Mouse (Mus musculus) CH12.LX (cell line): ENCODE data around the gene Ddo. TPM values are rescaled to one million over a fixed set of nuclear protein-coding genes. Genes with fewer than 3 reads are reported as not detected.

Source experiments
- DNase-seq: peaks from one replicate; pipeline ENCODE4 v3.0.0-alpha.2; 2013; ENCODE audit errors: extremely low read depth
- H3K27ac ChIP-seq: 2 replicates; pipeline ENCODE4 v1.5.1; 2012; ENCODE audit warnings: low read depth, mild to moderate bottlenecking, control low read depth, moderate library complexity; ENCODE audit not compliant: insufficient read depth
- H3K27me3 ChIP-seq: replicated peaks from 2 replicates; pipeline ENCODE3; 2012; ENCODE audit warnings: inconsistent platforms
- H3K36me3 ChIP-seq, 2 experiments: replicated peaks in 1 of 2; 2 replicates each; pipeline versions ENCODE3 to v1.6.1; 2012; ENCODE audit warnings: inconsistent platforms in 1 of 2, low read length in 1 of 2, mild to moderate bottlenecking in 1 of 2, mixed read lengths in 1 of 2, moderate library complexity in 1 of 2; ENCODE audit not compliant: control insufficient read depth in 1 of 2, insufficient read depth in 1 of 2
- H3K4me1 ChIP-seq, 2 experiments: 2 replicates each; pipeline ENCODE4 v1.6.1; 2012; ENCODE audit warnings: inconsistent platforms in 1 of 2, moderate library complexity in 1 of 2; ENCODE audit not compliant: insufficient read depth in 2 of 2, control insufficient read depth in 1 of 2
- H3K4me2 ChIP-seq: 2 replicates; pipeline ENCODE4 v1.6.1; 2012; ENCODE audit warnings: low read depth, mild to moderate bottlenecking, control low read depth; ENCODE audit not compliant: poor library complexity, insufficient read depth, severe bottlenecking
- H3K4me3 ChIP-seq, 3 experiments: fragments of 150-350 bp in 1 of 3; sonication (generic) in 1 of 3; replicated peaks in 1 of 3; 2 replicates each; pipeline versions ENCODE3 to v1.5.1; 2011 to 2012; ENCODE audit warnings: low read depth in 2 of 3, low read length in 2 of 3, mild to moderate bottlenecking in 2 of 3, moderate library complexity in 2 of 3, control low read depth in 1 of 3, improper control_type of control experiment in 1 of 3, inconsistent platforms in 1 of 3, mixed read lengths in 1 of 3; ENCODE audit not compliant: poor library complexity in 1 of 3
- H3K79me2 ChIP-seq: replicated peaks from 2 replicates; pipeline ENCODE4 v1.6.1; 2012; ENCODE audit warnings: mild to moderate bottlenecking, moderate library complexity; ENCODE audit not compliant: control insufficient read depth, poor library complexity, insufficient read depth, severe bottlenecking; ENCODE audit errors: extremely low read depth
- H3K9ac ChIP-seq: 2 replicates; pipeline ENCODE4 v1.6.1; 2012; ENCODE audit warnings: low read depth, mild to moderate bottlenecking, control low read depth, moderate library complexity; ENCODE audit not compliant: insufficient read depth
- H3K9me3 ChIP-seq: replicated peaks from 2 replicates; pipeline ENCODE3; 2012; ENCODE audit warnings: low read length, inconsistent platforms, mixed read lengths
- CHD1 ChIP-seq: IDR thresholded peaks from 2 replicates; pipeline ENCODE4 v1.6.1; 2012; ENCODE audit warnings: low read depth, low read length, improper control_type of control experiment, inconsistent platforms
- CHD2 ChIP-seq: IDR thresholded peaks from 2 replicates; pipeline ENCODE4 v1.6.1; 2011; ENCODE audit warnings: low read length, improper control_type of control experiment
- CTCF ChIP-seq, 2 experiments: IDR thresholded peaks in 1 of 2; conservative IDR thresholded peaks in 1 of 2; 2 replicates each; pipeline ENCODE4 v1.5.1; 2011 to 2012; ENCODE audit warnings: low read depth in 2 of 2, low read length in 2 of 2, improper control_type of control experiment in 1 of 2, inconsistent platforms in 1 of 2, mild to moderate bottlenecking in 1 of 2, moderate library complexity in 1 of 2
- E2F4 ChIP-seq: IDR thresholded peaks from 2 replicates; pipeline ENCODE4 v1.6.1; 2011; ENCODE audit warnings: low read depth, low read length, improper control_type of control experiment; ENCODE audit not compliant: insufficient replicate concordance
- ELF1 ChIP-seq: IDR thresholded peaks from 2 replicates; pipeline ENCODE4 v1.6.1; 2014; ENCODE audit warnings: low read depth, mild to moderate bottlenecking, inconsistent platforms, low read length, improper control_type of control experiment
- EP300 ChIP-seq: IDR thresholded peaks from 2 replicates; pipeline ENCODE4 v1.6.1; 2011; ENCODE audit warnings: low read length, improper control_type of control experiment
- ETS1 ChIP-seq: conservative IDR thresholded peaks from 2 replicates; pipeline ENCODE4 v1.6.1; 2012; ENCODE audit warnings: low read depth, mild to moderate bottlenecking, inconsistent platforms, low read length, improper control_type of control experiment, moderate library complexity
- GABPA ChIP-seq: IDR thresholded peaks from 2 replicates; pipeline ENCODE4 v1.6.1; 2012; ENCODE audit warnings: low read depth, low read length, improper control_type of control experiment, inconsistent platforms; ENCODE audit not compliant: insufficient replicate concordance
- IRF4 ChIP-seq: IDR thresholded peaks from 2 replicates; pipeline ENCODE4 v1.6.1; 2014; ENCODE audit warnings: low read depth, mild to moderate bottlenecking, inconsistent platforms, low read length, improper control_type of control experiment
- JUN ChIP-seq: IDR thresholded peaks from 2 replicates; pipeline ENCODE4 v1.6.1; 2011; ENCODE audit warnings: low read depth, mild to moderate bottlenecking, low read length, improper control_type of control experiment, moderate library complexity; ENCODE audit not compliant: insufficient read depth
- JUND ChIP-seq: conservative IDR thresholded peaks from 2 replicates; pipeline ENCODE4 v1.6.1; 2011; ENCODE audit warnings: low read depth, low read length, improper control_type of control experiment
- MAFK ChIP-seq: IDR thresholded peaks from 2 replicates; pipeline ENCODE4 v1.6.1; 2011; ENCODE audit warnings: low read length, improper control_type of control experiment; ENCODE audit not compliant: insufficient replicate concordance
- MAX ChIP-seq: IDR thresholded peaks from 2 replicates; pipeline ENCODE4 v1.6.1; 2011; ENCODE audit warnings: low read length, improper control_type of control experiment
- MXI1 ChIP-seq: IDR thresholded peaks from 2 replicates; pipeline ENCODE4 v1.6.1; 2011; ENCODE audit warnings: mild to moderate bottlenecking, low read depth, low read length, improper control_type of control experiment
- MYC ChIP-seq: IDR thresholded peaks from 2 replicates; pipeline ENCODE4 v1.6.1; 2011; ENCODE audit warnings: low read depth, mild to moderate bottlenecking, improper control_type of control experiment, low read length
- NELFE ChIP-seq: IDR thresholded peaks from 2 replicates; pipeline ENCODE4 v1.6.1; 2011; ENCODE audit warnings: low read depth, low read length, improper control_type of control experiment
- NRF1 ChIP-seq: IDR thresholded peaks from 2 replicates; pipeline ENCODE4 v1.6.1; 2014; ENCODE audit warnings: low read depth, mild to moderate bottlenecking, inconsistent platforms, low read length, improper control_type of control experiment, moderate library complexity
- POLR2A ChIP-seq: IDR thresholded peaks from 2 replicates; pipeline ENCODE4 v1.6.1; 2011; ENCODE audit warnings: low read depth, mild to moderate bottlenecking, improper control_type of control experiment, low read length
- POLR2AphosphoS2 ChIP-seq: IDR thresholded peaks from 2 replicates; pipeline ENCODE4 v1.6.1; 2011; ENCODE audit warnings: low read depth, low read length, improper control_type of control experiment
- RAD21 ChIP-seq: IDR thresholded peaks from 2 replicates; pipeline ENCODE4 v1.6.1; 2011; ENCODE audit warnings: low read depth, mild to moderate bottlenecking, low read length, improper control_type of control experiment, moderate library complexity
- RCOR1 ChIP-seq: conservative IDR thresholded peaks from 2 replicates; pipeline ENCODE4 v1.6.1; 2012; ENCODE audit warnings: low read depth, mild to moderate bottlenecking, inconsistent platforms, low read length, improper control_type of control experiment
- SIN3A ChIP-seq: IDR thresholded peaks from 2 replicates; pipeline ENCODE4 v1.6.1; 2012; ENCODE audit warnings: low read length, improper control_type of control experiment, inconsistent platforms
- SMC3 ChIP-seq: IDR thresholded peaks from 2 replicates; pipeline ENCODE4 v1.6.1; 2011; ENCODE audit warnings: low read depth, low read length, improper control_type of control experiment
- TBP ChIP-seq: conservative IDR thresholded peaks from 2 replicates; pipeline ENCODE4 v1.6.1; 2011; ENCODE audit warnings: low read depth, low read length, improper control_type of control experiment
- TCF12 ChIP-seq: IDR thresholded peaks from 2 replicates; pipeline ENCODE4 v1.6.1; 2014; ENCODE audit warnings: low read depth, mild to moderate bottlenecking, inconsistent platforms, low read length, improper control_type of control experiment
- USF1 ChIP-seq: IDR thresholded peaks from 2 replicates; pipeline ENCODE4 v1.6.1; 2014; ENCODE audit warnings: low read depth, mild to moderate bottlenecking, inconsistent platforms, low read length, improper control_type of control experiment
- USF2 ChIP-seq: conservative IDR thresholded peaks from 2 replicates; pipeline ENCODE4 v1.6.1; 2011; ENCODE audit warnings: low read depth, low read length, improper control_type of control experiment
- ZKSCAN1 ChIP-seq: IDR thresholded peaks from 2 replicates; pipeline ENCODE4 v1.6.1; 2012; ENCODE audit warnings: low read depth, inconsistent platforms, low read length, improper control_type of control experiment, borderline replicate concordance
- ZMIZ1 ChIP-seq: IDR thresholded peaks from 2 replicates; pipeline ENCODE4 v1.6.1; 2012; ENCODE audit warnings: low read depth, mild to moderate bottlenecking, inconsistent platforms, low read length, improper control_type of control experiment
- ZNF384 ChIP-seq: IDR thresholded peaks from 2 replicates; pipeline ENCODE4 v1.6.1; 2012; ENCODE audit warnings: low read depth, low read length, improper control_type of control experiment, inconsistent platforms
- dilution Hi-C: fragments of 300-500 bp; cut with MboI; formaldehyde crosslinking; loops from 2 replicates; pipeline ENCODE4 v1.14.3; 2020; ENCODE audit warnings: low sequenced_read_pairs; ENCODE audit not compliant: extremely low pct_unique_long_range_greater_than_20kb, extremely low pct_ligation_motif_present
- in situ Hi-C: fragments of 300-500 bp; cut with MboI; formaldehyde crosslinking; loops from 3 replicates; pipeline ENCODE4 v1.14.3; 2019; ENCODE audit warnings: low sequenced_read_pairs, low pct_ligation_motif_present, low pct_unique_long_range_greater_than_20kb, mixed read lengths
- polyA plus RNA-seq: library from polyadenylated mRNA; unstranded; fragments of >175 nt; gene quantifications from 2 replicates; pipeline ENCODE4 v1.2.1, GENCODE M21; 2012; ENCODE audit warnings: low read depth; ENCODE audit not compliant: insufficient read length
- total RNA-seq, 2 experiments: library from RNA; depleted of rRNA; stranded (reverse); fragments of 300-350 nt in 1 of 2; fragments of >200 nt in 1 of 2; gene quantifications; 2 replicates each; pipeline ENCODE4 v1.2.3; 2012 to 2014

Ddo gene
- total and polyA plus RNA-seq, 3 experiments, result not detected

DNA sequence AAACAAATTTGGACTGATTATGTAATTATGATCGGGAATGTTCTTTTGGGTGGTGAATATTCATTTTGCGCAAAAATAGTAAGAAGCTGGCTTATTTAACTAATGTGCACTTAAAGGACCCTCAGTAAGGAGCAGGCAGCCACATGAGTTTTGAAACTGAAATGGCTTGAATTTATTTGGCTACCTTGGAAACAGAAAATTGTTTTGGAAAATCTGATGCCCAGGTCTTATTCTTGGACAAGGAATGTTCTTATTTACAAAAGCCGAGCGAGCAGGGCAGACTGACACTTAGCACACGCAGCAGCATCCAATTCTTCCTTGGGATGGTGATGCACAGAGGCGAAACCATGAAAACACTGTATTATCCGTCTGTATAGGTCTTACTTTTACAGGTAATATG, 81.3 kb downstream of the Ddo start:
- Histone ChIP-seq H3K79me2 (no peaks in the 10 kb centered on the region), H3K9me3 (no peaks in the 10 kb centered on the region)
- no peak for DNase-seq
- no peak for TF ChIP-seq MAFK
- no peak for TF ChIP-seq NELFE
- no peak for TF ChIP-seq USF2
- TF ChIP-seq RCOR1, result no peak
- no peak for TF ChIP-seq NRF1
- TF ChIP-seq ETS1, result no peak
- TF ChIP-seq, all 38 proteins: peak for 0
- Histone ChIP-seq H3K4me3 (no peak overlapping the region), H3K4me1 (peaks cover 11 to 19% of the 10 kb centered on the region in 2 experiments), H3K4me2 (no peak overlapping the region), H3K9ac (no peak overlapping the region), H3K27me3 (no peaks in the 10 kb centered on the region), H3K27ac (no peak overlapping the region), H3K36me3 (no peaks in the 10 kb centered on the region)
- dilution Hi-C loops, result no loop called here
- in situ Hi-C loops, result no loop called here

DNA sequence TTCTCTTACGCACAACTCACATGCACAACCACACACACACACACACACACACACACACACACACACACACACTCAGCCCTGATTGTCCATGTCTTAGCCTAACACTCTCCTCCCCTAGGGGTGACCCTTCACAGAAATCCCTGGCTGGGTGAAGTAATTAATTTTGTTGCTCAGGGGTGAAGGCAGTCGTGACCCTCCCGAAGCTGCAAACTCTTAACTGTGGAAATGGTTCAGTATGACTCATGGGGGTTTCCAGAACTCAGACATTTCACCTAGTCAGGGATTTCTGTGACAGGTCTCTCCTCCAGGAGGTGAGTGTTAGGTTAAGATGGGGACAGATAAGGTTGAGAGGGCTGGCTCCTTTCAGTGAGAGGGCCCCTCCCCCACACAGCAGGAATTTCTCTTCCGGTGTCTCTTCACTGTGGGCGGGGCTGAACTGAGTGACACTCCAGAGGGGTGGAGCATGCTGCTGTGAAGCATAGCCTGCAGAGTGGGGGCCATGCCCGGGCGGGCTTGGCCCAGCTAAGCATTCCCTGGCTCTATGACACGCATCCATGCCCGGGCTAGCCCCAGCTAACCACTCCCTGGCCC, 83.3 kb downstream of the Ddo start:
- TF ChIP-seq JUND (peak; percentile 81), MAFK (peak; percentile 63; the same call in 1 of the 2 replicates), IRF4 (peak; percentile 83), ZMIZ1 (no peak), RAD21 (no peak), USF1 (no peak), POLR2A (no peak), POLR2AphosphoS2 (no peak), CHD1 (no peak), TCF12 (no peak), ZKSCAN1 (no peak), GABPA (no peak), EP300 (peak; percentile 72), MYC (no peak), CHD2 (peak; percentile 31; the same call in 1 of the 2 replicates), MAX (no peak), JUN (peak; percentile 69), E2F4 (no peak), USF2 (no peak), SIN3A (no peak), SMC3 (no peak), ELF1 (peak; percentile 69), NELFE (no peak), TBP (no peak), ZNF384 (no peak), MXI1 (no peak), ETS1 (peak; percentile 28), CTCF (conservative IDR thresholded peaks at IDR 0.05 in 1 of 2, IDR thresholded peaks at IDR 0.05 in 1 of 2; ENCODE audit: low read depth in 2 of 2, low read length in 2 of 2) (no peak)
- TF ChIP-seq, all 38 proteins: peak for 8
- Histone ChIP-seq H3K36me3 (no peaks in the 10 kb centered on the region), H3K79me2 (no peaks in the 10 kb centered on the region), H3K4me2 (no peak overlapping the region), H3K27me3 (no peaks in the 10 kb centered on the region), H3K9ac (no peak overlapping the region), H3K9me3 (no peaks in the 10 kb centered on the region), H3K4me1 (peaks cover 11 to 19% of the 10 kb centered on the region in 2 experiments), H3K27ac (no peak overlapping the region), H3K4me3 (no peak overlapping the region)
- dilution Hi-C loops, result no loop called here
- peak; percentile 82 for DNase-seq
- in situ Hi-C loops, result no loop called here
